ENCODE assay signal across 26 mouse cellular contexts in the genomic region with DNA sequence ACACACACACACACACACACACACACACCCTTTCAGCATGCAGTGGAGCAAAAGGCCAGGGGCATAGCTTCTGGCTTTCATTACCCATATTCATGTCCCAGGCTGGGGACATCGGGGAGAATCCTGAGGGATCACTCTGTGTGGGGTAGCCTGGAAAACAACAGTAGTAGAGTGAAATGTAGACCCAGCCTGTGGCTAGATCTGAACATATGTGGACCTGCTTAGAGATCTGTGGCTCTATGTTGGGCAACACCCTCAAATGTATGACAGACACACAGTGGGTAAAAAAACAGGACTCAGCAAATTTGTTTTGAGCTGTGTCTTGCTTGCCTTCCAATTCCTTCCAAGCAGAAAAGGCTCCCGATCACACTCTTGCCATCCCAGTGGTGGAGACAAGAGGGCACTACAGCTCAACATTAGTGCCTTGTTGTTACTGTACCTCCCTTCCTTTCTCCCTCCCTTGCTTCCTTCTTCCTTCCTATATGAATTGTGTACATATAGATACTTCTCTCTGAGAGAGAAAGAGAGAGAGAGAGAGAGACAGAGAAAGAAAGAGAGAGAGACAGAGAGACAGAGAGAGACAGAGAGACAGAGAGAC. TPM values are rescaled to one million over a fixed set of nuclear protein-coding genes. Genes with fewer than 3 reads are reported as not detected.
DNase-seq lines count a peak whose midpoint lies in the region; TF ChIP-seq lines count a peak whose summit lies in the region.
"Had no signal": no experiment of that assay in that cellular context is flagged by ENCODE, and none has a peak within 500 bp of the region (broad histone marks: within the 10 kb centered on the region; RNA-seq: fewer than 3 reads in every experiment).

No protein-coding gene starts in this region.

- H3K4me3 ChIP-seq in left cerebral cortex, adult 2 months: no peak overlapping the region
- H3K4me3 ChIP-seq: embryonic facial prominence, embryonic 12.5 days; heart, embryonic 10.5 days; limb, embryonic 13.5 days; liver, embryonic 12.5 days; midbrain, embryonic 10.5 days; neural tube, embryonic 15.5 days; stomach, embryonic 15.5 days had no signal

- intact Hi-C loops in left cerebral cortex, adult 2 months (cut with DNase I): no loop called here

- peak; percentile 42 for TF ChIP-seq CTCF in left cerebral cortex, adult 2 months (IDR thresholded peaks at IDR 0.05)

- no peak overlapping the region for H3K27ac ChIP-seq in left cerebral cortex, adult 2 months
- H3K27ac ChIP-seq: embryonic facial prominence, embryonic 12.5 days; heart, embryonic 10.5 days; limb, embryonic 13.5 days; liver, embryonic 12.5 days; midbrain, embryonic 10.5 days; neural tube, embryonic 15.5 days; stomach, embryonic 15.5 days had no signal

- peak; percentile 73 for DNase-seq in heart, adult 11 months
- no peak for DNase-seq in heart, adult 8-10 months (ENCODE audit: low spot score)
- DNase-seq in left cerebral cortex, adult 2 months (ENCODE audit: extremely low spot score in 1 of 2, low spot score in 2 of 2): no peak
- no peak for DNase-seq in left cerebral cortex, adult 18-20 months (ENCODE audit: low spot score in 2 of 2)
- peak; percentile 14 for DNase-seq in thymus, postnatal 14 days
- no peak for DNase-seq in thymus, postnatal 25 days
- no peak for DNase-seq in embryo, embryonic 11 days
- DNase-seq: adrenal gland, adult 2 months; cerebellum, adult 9-10 months; gastrocnemius, postnatal 36 days; kidney, adult 9 months; kidney, postnatal 36 days; layer of hippocampus, adult 9-11 months; lung, adult 18-20 months; lung, postnatal 10 days had no signal

RNA-seq across cellular contexts. Expression of a gene that starts 23.8 kb away (rescaled TPM):
- not detected for total RNA-seq in heart, adult 8-10 months (2022)
- not detected for total RNA-seq in left cerebral cortex, adult 2 months (2021)
- not detected for total RNA-seq in left cerebral cortex, adult 18-20 months (2021)
- total RNA-seq: adrenal gland, adult 2 months; ES-E14; gastrocnemius, adult 18-20 months; gastrocnemius, postnatal 36 days; hematopoietic stem cell, adult 5-6 weeks; left cerebral cortex, postnatal 25 days had no signal

RNA-seq across cellular contexts. Expression of a gene that starts 51.9 kb away (rescaled TPM):
- total RNA-seq in heart, adult 8-10 months (2022): 10 to 100 TPM in 3 of 4 experiments, 1 to 10 TPM in 1; 9.7 to 13.4 (median 11.5) TPM
- total RNA-seq in left cerebral cortex, adult 2 months (2021): not detected
- not detected for total RNA-seq in left cerebral cortex, adult 18-20 months (2021)
- total RNA-seq: adrenal gland, adult 2 months; gastrocnemius, adult 18-20 months; gastrocnemius, postnatal 36 days; hematopoietic stem cell, adult 5-6 weeks; left cerebral cortex, postnatal 25 days had no signal

Comparison
In these comparisons a context has a peak if more than half of its experiments do, and no peak if none do; other contexts are left out.
1. DNase-seq: peak in heart, adult 11 months (single experiment) and thymus, postnatal 14 days (single experiment); none in heart, adult 8-10 months (single experiment), left cerebral cortex, adult 2 months (0 of 2), left cerebral cortex, adult 18-20 months (0 of 2), thymus, postnatal 25 days (single experiment) and embryo, embryonic 11 days (single experiment).
2. RNA of a gene that starts 51.9 kb away (total RNA-seq): 9.7 to 13.4 TPM in heart, adult 8-10 months; not detected in left cerebral cortex, adult 18-20 months and not detected in left cerebral cortex, adult 2 months; every median in the first group is over 10 times any median in the second.